Mouse (Mus musculus): ENCODE results near the gene Gpsm3. TPM values are rescaled to one million over a fixed set of nuclear protein-coding genes. Genes with fewer than 3 reads are reported as not detected.
A peak's percentile ranks its signal among the peaks of the same experiment; 100 is the strongest.

The Gpsm3 gene
- total RNA-seq, 2 experiments from 2014 or later, result 3.2 to 5.0 TPM

GRCm38 (mm10) chr17:34629796-34630603, 40.4 kb downstream of the Gpsm3 start:
- no peak for DNase-seq

GRCm38 (mm10) chr17:34630761-34631301, 41.2 kb downstream of the Gpsm3 start:
- peak; percentile 17 for DNase-seq

GRCm38 (mm10) chr17:34631647-34632046, 42.0 kb downstream of the Gpsm3 start:
- no peak for DNase-seq

GRCm38 (mm10) chr17:34632261-34632691, 42.7 kb downstream of the Gpsm3 start:
- DNase-seq, result peak; percentile 60

GRCm38 (mm10) chr17:34635671-34636070, 46.1 kb downstream of the Gpsm3 start:
- no peak for DNase-seq

GRCm38 (mm10) chr17:34637459-34637858, 47.9 kb downstream of the Gpsm3 start:
- no peak for DNase-seq

GRCm38 (mm10) chr17:34639461-34640255, 50.1 kb downstream of the Gpsm3 start:
- DNase-seq, result no peak

GRCm38 (mm10) chr17:34640778-34641601, 51.4 kb downstream of the Gpsm3 start:
- no peak for DNase-seq

Other genes with a start within 250 kb of the Gpsm3 start
- gene Btnl2, start 235.0 kb upstream of the Gpsm3 start, total RNA-seq (2021), result under 1 TPM; 0.40 to 0.81 TPM
- gene Btnl1, start 212.7 kb upstream of the Gpsm3 start, total RNA-seq (2021), result not detected
- gene BC051142, start 191.0 kb upstream of the Gpsm3 start, total RNA-seq (2021), result under 1 TPM; 0.36 to 0.42 TPM
- not detected for gene Btnl4, start 112.5 kb upstream of the Gpsm3 start, total RNA-seq (2021)
- not detected for gene Btnl6, start 72.5 kb upstream of the Gpsm3 start, total RNA-seq (2021)
- 10 to 100 TPM; 14.4 to 22.2 TPM for gene Notch4, start 25.5 kb upstream of the Gpsm3 start, total RNA-seq (2021)
- gene Pbx2, start 1.5 kb downstream of the Gpsm3 start, total RNA-seq (2021), result 10 to 100 TPM; 24.2 to 30.9 TPM
- 1 to 10 TPM; 1.1 to 1.4 TPM for gene Ager, start 8.1 kb downstream of the Gpsm3 start, total RNA-seq (2021)
- gene Rnf5, start 13.9 kb downstream of the Gpsm3 start, total RNA-seq (2021), result 10 to 100 TPM; 19.8 to 21.8 TPM
- 10 to 100 TPM; 38.0 to 39.4 TPM for gene Agpat1, start 14.5 kb downstream of the Gpsm3 start, total RNA-seq (2021)
- gene Egfl8, start 26.2 kb downstream of the Gpsm3 start, total RNA-seq (2021), result 10 to 100 TPM; 13.8 to 15.2 TPM
- gene Ppt2, start 38.7 kb downstream of the Gpsm3 start, total RNA-seq (2021), result 10 to 100 TPM; 32.6 to 33.7 TPM
- under 1 TPM; 0.61 to 0.63 TPM for gene Prrt1, start 39.7 kb downstream of the Gpsm3 start, total RNA-seq (2021)
- 1 to 10 TPM; 4.5 to 4.7 TPM for gene Fkbpl, start 55.0 kb downstream of the Gpsm3 start, total RNA-seq (2021)
- gene Atf6b, start 57.3 kb downstream of the Gpsm3 start, total RNA-seq (2021), result 10 to 100 TPM; 12.7 to 14.4 TPM
- gene Tnxb, start 80.7 kb downstream of the Gpsm3 start, total RNA-seq (2021), result 100 to 1,000 TPM in 1 of 2 experiments, 10 to 100 TPM in 1; 90.2 to 123 TPM
- 1 to 10 TPM; 2.0 to 3.3 TPM for gene C4b, start 154.1 kb downstream of the Gpsm3 start, total RNA-seq (2021)
- under 1 TPM; 0.31 to 0.36 TPM for gene Cyp21a1, start 214.8 kb downstream of the Gpsm3 start, total RNA-seq (2021)
- gene Stk19, start 247.1 kb downstream of the Gpsm3 start, total RNA-seq (2021), result 1 to 10 TPM; 8.9 to 9.0 TPM
- gene Dxo, start 247.2 kb downstream of the Gpsm3 start, total RNA-seq (2021), result 10 to 100 TPM; 12.3 to 15.3 TPM